Mouse (Mus musculus): Measurements from ENCODE around the gene Pard3b. TPM values are rescaled to one million over a fixed set of nuclear protein-coding genes. Genes with fewer than 3 reads are reported as not detected.
A peak's percentile ranks its signal among the peaks of the same experiment; 100 is the strongest.

Pard3b gene
- polyA plus RNA-seq, 2 experiments = 0.44 to 1.4 TPM

GRCm38 (mm10) chr1:61639114-61640093 is 780 bp downstream of the Pard3b start:
- peaks cover 0 to 4% of the 10 kb centered on the region in 2 experiments; a peak in 1 of 4 replicates for H3K4me1 ChIP-seq (replicated peaks; ENCODE audit: control insufficient read depth in 2 of 2, insufficient read depth in 2 of 2, low read length in 1 of 2)
- no peak overlapping the region for H3K27ac ChIP-seq
- H3K4me3 ChIP-seq (ENCODE audit: insufficient read depth in 1 of 2, low read depth in 2 of 2, low read length in 2 of 2) = peak overlapping the region; percentile 65 to 67
- no peaks in the 10 kb centered on the region for H3K36me3 ChIP-seq (replicated peaks; ENCODE audit: control insufficient read depth, insufficient read depth, low read depth)
- whole genome bisulfite sequencing (ENCODE audit: insufficient replicate concordance) = 4% methylated on average over 40 of the region's 40 CpGs
- no peaks in the 10 kb centered on the region for H3K9me3 ChIP-seq (ENCODE audit: control insufficient read depth, low read length)
- DNase-seq (ENCODE audit: low read depth in 3 of 3, low spot score in 3 of 3) = no peak
- peak overlapping the region; percentile 57 for H3K9ac ChIP-seq (replicated peaks)
- H3K4me2 ChIP-seq (ENCODE audit: low read depth) = peak overlapping the region; percentile 71
- ATAC-seq (ENCODE audit: insufficient read depth) = no peak
- no peaks in the 10 kb centered on the region for H3K27me3 ChIP-seq (ENCODE audit: control insufficient read depth, insufficient read depth, low read length)
- no peak for TF ChIP-seq CTCF (IDR thresholded peaks at IDR 0.05; ENCODE audit: low read depth)
- TF ChIP-seq EP300 (IDR thresholded peaks at IDR 0.05; ENCODE audit: low read depth) = no peak

- Histone ChIP-seq H3K36me3 (replicated peaks; ENCODE audit: control insufficient read depth, insufficient read depth, low read depth) (no peaks in the 10 kb centered on the region), H3K4me3 (ENCODE audit: insufficient read depth in 1 of 2, low read depth in 2 of 2, low read length in 2 of 2) (no peak overlapping the region), H3K27me3 (ENCODE audit: control insufficient read depth, insufficient read depth, low read length) (no peaks in the 10 kb centered on the region), H3K9ac (replicated peaks) (no peak overlapping the region), H3K4me2 (ENCODE audit: low read depth) (no peak overlapping the region), H3K9me3 (ENCODE audit: control insufficient read depth, low read length) (no peaks in the 10 kb centered on the region), H3K4me1 (replicated peaks; ENCODE audit: control insufficient read depth in 2 of 2, insufficient read depth in 2 of 2, low read length in 1 of 2) (peaks cover 0 to 4% of the 10 kb centered on the region in 2 experiments; a peak in 1 of 4 replicates), H3K27ac (no peak overlapping the region)
- no peak for DNase-seq (ENCODE audit: low read depth in 3 of 3, low spot score in 3 of 3)
- no peak for TF ChIP-seq EP300 (IDR thresholded peaks at IDR 0.05; ENCODE audit: low read depth)
- no peak for TF ChIP-seq CTCF (IDR thresholded peaks at IDR 0.05; ENCODE audit: low read depth)
- 27% methylated on average over 4 of the region's 4 CpGs for WGBS (ENCODE audit: insufficient replicate concordance)
- ATAC-seq (ENCODE audit: insufficient read depth) = no peak
These were observed 3.3 kb downstream of the Pard3b start for GRCm38 (mm10) chr1:61641880-61642279.

GRCm38 (mm10) chr1:61645062-61645461 is 6.4 kb downstream of the Pard3b start:
- no peak overlapping the region for H3K9ac ChIP-seq (replicated peaks)
- H3K27me3 ChIP-seq (ENCODE audit: control insufficient read depth, insufficient read depth, low read length) = no peaks in the 10 kb centered on the region
- H3K9me3 ChIP-seq (ENCODE audit: control insufficient read depth, low read length) = no peaks in the 10 kb centered on the region
- TF ChIP-seq EP300 (IDR thresholded peaks at IDR 0.05; ENCODE audit: low read depth) (no peak), CTCF (IDR thresholded peaks at IDR 0.05; ENCODE audit: low read depth) (no peak)
- ATAC-seq (ENCODE audit: insufficient read depth) = no peak
- 0 out of 4 replicates have a peak, but pooled peaks cover 0 to 2% of the 10 kb centered on the region in 2 experiments for H3K4me1 ChIP-seq (replicated peaks; ENCODE audit: control insufficient read depth in 2 of 2, insufficient read depth in 2 of 2, low read length in 1 of 2)
- H3K4me3 ChIP-seq (ENCODE audit: insufficient read depth in 1 of 2, low read depth in 2 of 2, low read length in 2 of 2) = no peak overlapping the region
- WGBS (ENCODE audit: insufficient replicate concordance) = 43% methylated on average over 3 of the region's 3 CpGs
- no peak for DNase-seq (ENCODE audit: low read depth in 3 of 3, low spot score in 3 of 3)
- H3K4me2 ChIP-seq (ENCODE audit: low read depth) = no peak overlapping the region
- no peaks in the 10 kb centered on the region for H3K36me3 ChIP-seq (replicated peaks; ENCODE audit: control insufficient read depth, insufficient read depth, low read depth)
- H3K27ac ChIP-seq = no peak overlapping the region

- TF ChIP-seq CTCF (IDR thresholded peaks at IDR 0.05; ENCODE audit: low read depth) (no peak), EP300 (IDR thresholded peaks at IDR 0.05; ENCODE audit: low read depth) (no peak)
- no peak for ATAC-seq (ENCODE audit: insufficient read depth)
These were observed 11.3 kb downstream of the Pard3b start for GRCm38 (mm10) chr1:61649964-61650363.

GRCm38 (mm10) chr1:61651454-61652271 is 13.0 kb downstream of the Pard3b start:
- DNase-seq (ENCODE audit: low read depth in 3 of 3, low spot score in 3 of 3) = no peak
- H3K27ac ChIP-seq = no peak overlapping the region
- no peaks in the 10 kb centered on the region for H3K27me3 ChIP-seq (ENCODE audit: control insufficient read depth, insufficient read depth, low read length)
- no peaks in the 10 kb centered on the region for H3K9me3 ChIP-seq (ENCODE audit: control insufficient read depth, low read length)
- no peaks in the 10 kb centered on the region for H3K4me1 ChIP-seq (replicated peaks; ENCODE audit: control insufficient read depth in 2 of 2, insufficient read depth in 2 of 2, low read length in 1 of 2)
- no peaks in the 10 kb centered on the region for H3K36me3 ChIP-seq (replicated peaks; ENCODE audit: control insufficient read depth, insufficient read depth, low read depth)
- no peak for ATAC-seq (ENCODE audit: insufficient read depth)
- TF ChIP-seq CTCF (IDR thresholded peaks at IDR 0.05; ENCODE audit: low read depth) = no peak
- TF ChIP-seq EP300 (IDR thresholded peaks at IDR 0.05; ENCODE audit: low read depth) = no peak
- H3K9ac ChIP-seq (replicated peaks) = no peak overlapping the region
- no peak overlapping the region for H3K4me2 ChIP-seq (ENCODE audit: low read depth)
- 23% methylated on average over 1 of the region's 1 CpGs for WGBS (ENCODE audit: insufficient replicate concordance)
- H3K4me3 ChIP-seq (ENCODE audit: insufficient read depth in 1 of 2, low read depth in 2 of 2, low read length in 2 of 2) = no peak overlapping the region

More at GRCm38 (mm10) chr1:61649964-61650363, 11.3 kb downstream of the Pard3b start:
- Histone ChIP-seq H3K27me3 (ENCODE audit: control insufficient read depth, insufficient read depth, low read length) (no peaks in the 10 kb centered on the region), H3K9ac (replicated peaks) (no peak overlapping the region), H3K4me2 (ENCODE audit: low read depth) (no peak overlapping the region), H3K36me3 (replicated peaks; ENCODE audit: control insufficient read depth, insufficient read depth, low read depth) (no peaks in the 10 kb centered on the region), H3K27ac (no peak overlapping the region), H3K4me3 (ENCODE audit: insufficient read depth in 1 of 2, low read depth in 2 of 2, low read length in 2 of 2) (no peak overlapping the region), H3K9me3 (ENCODE audit: control insufficient read depth, low read length) (no peaks in the 10 kb centered on the region), H3K4me1 (replicated peaks; ENCODE audit: control insufficient read depth in 2 of 2, insufficient read depth in 2 of 2, low read length in 1 of 2) (no peaks in the 10 kb centered on the region)
- DNase-seq (ENCODE audit: low read depth in 3 of 3, low spot score in 3 of 3) = no peak
